Mouse (Mus musculus): ENCODE measurements at regions not wholly inside any gene's neighbourhood (a gene's known extent, or its start where the extent isn't known, plus 50 kb on each side); places are given as distances from the start of the nearest gene placed in this dataset.

DNA sequence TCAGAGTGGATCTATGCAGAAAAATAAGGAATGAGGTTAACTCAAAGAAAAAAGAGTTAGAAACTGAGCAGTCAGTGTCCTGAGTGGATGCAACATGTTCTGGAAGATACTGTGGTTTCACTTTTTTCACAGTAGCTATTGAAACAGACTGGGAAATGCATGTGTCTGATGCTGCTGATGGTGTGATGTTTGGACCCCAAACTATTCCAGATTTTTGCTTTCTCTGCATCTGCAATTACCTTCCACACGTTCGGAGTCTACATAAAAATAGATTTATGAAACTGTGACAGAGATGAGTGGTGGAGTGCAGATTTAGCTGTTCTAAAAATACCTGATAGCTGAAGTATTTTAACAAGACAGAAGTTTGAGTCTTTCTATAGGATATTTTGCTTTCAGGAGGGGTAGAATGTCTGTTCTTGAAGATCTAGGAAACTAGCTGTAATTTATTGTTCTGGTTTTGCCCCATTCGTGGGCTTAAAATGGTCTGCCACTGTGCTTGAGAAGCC lies 545.3 kb downstream of the Stim2 start:
- no peak overlapping the region for H3K9ac ChIP-seq
- no peak overlapping the region for H3K4me2 ChIP-seq (replicated peaks)
- H3K4me3 ChIP-seq (replicated peaks) = no peak overlapping the region
- no peaks in the 10 kb centered on the region for H3K9me3 ChIP-seq (replicated peaks)
- ATAC-seq (ENCODE audit: insufficient number of reproducible peaks, low FRiP score, low TSS enrichment, low read depth) = no peak
- WGBS = 73% methylated on average over 3 of the region's 3 CpGs
- H3K27me3 ChIP-seq = no peaks in the 10 kb centered on the region
- H3K36me3 ChIP-seq = no peaks in the 10 kb centered on the region
- H3K4me1 ChIP-seq = no peaks in the 10 kb centered on the region
- H3K27ac ChIP-seq (replicated peaks) = no peak overlapping the region

DNA sequence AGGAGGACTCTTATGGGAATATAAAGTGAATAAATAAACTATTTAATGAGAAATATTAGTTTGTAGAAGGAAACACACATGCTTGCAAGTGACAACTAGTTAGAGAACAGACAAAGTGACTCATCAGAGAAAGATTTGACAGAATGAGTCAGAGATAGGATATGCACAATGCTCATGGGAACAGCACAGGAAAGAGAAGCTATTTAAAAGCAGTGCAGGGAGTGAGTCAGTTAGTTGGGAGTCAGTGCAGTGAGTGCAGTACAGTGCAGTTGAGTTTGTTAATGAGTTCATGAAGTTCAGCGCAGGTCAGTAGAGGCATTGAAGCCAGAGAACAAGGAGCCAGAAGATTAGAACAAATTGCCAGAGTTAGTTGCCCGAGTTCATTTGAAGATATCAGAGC lies 580.2 kb downstream of the Stim2 start:
- ATAC-seq (ENCODE audit: insufficient number of reproducible peaks, low FRiP score, low TSS enrichment, low read depth) = no peak
- 77% methylated on average over 2 of the region's 2 CpGs for WGBS
- no peak overlapping the region for H3K4me2 ChIP-seq (replicated peaks)
- no peak overlapping the region for H3K4me3 ChIP-seq (replicated peaks)
- H3K27me3 ChIP-seq = no peaks in the 10 kb centered on the region
- no peak overlapping the region for H3K27ac ChIP-seq (replicated peaks)
- H3K9me3 ChIP-seq (replicated peaks) = no peaks in the 10 kb centered on the region
- no peak overlapping the region for H3K9ac ChIP-seq
- H3K36me3 ChIP-seq = no peaks in the 10 kb centered on the region
- no peaks in the 10 kb centered on the region for H3K4me1 ChIP-seq

DNA sequence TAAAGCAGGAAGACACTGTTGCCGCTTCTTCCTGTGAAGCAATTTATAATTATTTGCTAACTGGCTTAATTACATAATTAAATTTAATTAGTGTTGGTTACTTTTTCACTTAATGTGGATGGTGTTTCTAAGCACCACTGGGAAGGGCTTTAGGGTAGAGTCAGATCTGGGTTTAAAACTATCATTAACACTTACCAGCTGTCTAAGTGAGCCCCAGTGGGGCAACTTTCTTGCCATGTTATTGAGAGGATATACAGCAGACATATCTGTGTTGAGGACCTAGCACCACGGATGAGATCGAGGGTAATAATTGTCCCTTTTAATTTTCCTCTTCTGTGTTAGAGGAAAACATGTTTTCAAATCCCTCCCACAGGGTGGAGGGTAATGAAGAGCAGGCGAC lies 581.2 kb downstream of the Stim2 start:
- no peak for ATAC-seq (ENCODE audit: insufficient number of reproducible peaks, low FRiP score, low TSS enrichment, low read depth)
- no peak overlapping the region for H3K4me2 ChIP-seq (replicated peaks)
- H3K9ac ChIP-seq = no peak overlapping the region
- no peak overlapping the region for H3K27ac ChIP-seq (replicated peaks)
- H3K4me1 ChIP-seq = no peaks in the 10 kb centered on the region
- H3K27me3 ChIP-seq = no peaks in the 10 kb centered on the region
- H3K4me3 ChIP-seq (replicated peaks) = no peak overlapping the region
- 50% methylated on average over 4 of the region's 4 CpGs for WGBS
- H3K36me3 ChIP-seq = no peaks in the 10 kb centered on the region
- H3K9me3 ChIP-seq (replicated peaks) = no peaks in the 10 kb centered on the region

DNA sequence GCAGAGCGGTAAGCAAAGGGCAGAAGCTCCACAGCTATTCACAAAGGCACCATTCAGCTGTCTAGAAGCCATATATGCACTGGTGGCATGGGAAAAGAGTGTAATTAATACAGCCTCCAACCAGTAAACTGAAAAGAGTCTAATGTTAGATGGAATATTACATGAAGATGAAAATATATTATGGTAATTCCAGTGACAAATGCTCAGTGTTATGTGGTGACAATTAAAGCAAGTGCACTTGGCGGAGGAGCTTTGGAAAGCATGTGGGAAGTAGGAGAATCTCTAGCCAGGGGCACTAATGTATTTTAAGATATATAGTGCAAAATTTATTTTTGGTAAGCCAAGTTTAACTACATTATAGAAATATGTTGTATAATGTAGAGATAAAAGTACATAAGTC lies 583.9 kb downstream of the Stim2 start:
- no peaks in the 10 kb centered on the region for H3K4me1 ChIP-seq
- no peak overlapping the region for H3K27ac ChIP-seq (replicated peaks)
- no peak overlapping the region for H3K4me2 ChIP-seq (replicated peaks)
- H3K9me3 ChIP-seq (replicated peaks) = no peaks in the 10 kb centered on the region
- H3K36me3 ChIP-seq = no peaks in the 10 kb centered on the region
- H3K9ac ChIP-seq = no peak overlapping the region
- H3K4me3 ChIP-seq (replicated peaks) = no peak overlapping the region
- no peaks in the 10 kb centered on the region for H3K27me3 ChIP-seq
- no peak for ATAC-seq (ENCODE audit: insufficient number of reproducible peaks, low FRiP score, low TSS enrichment, low read depth)
- WGBS = 76% methylated on average over 2 of the region's 2 CpGs

DNA sequence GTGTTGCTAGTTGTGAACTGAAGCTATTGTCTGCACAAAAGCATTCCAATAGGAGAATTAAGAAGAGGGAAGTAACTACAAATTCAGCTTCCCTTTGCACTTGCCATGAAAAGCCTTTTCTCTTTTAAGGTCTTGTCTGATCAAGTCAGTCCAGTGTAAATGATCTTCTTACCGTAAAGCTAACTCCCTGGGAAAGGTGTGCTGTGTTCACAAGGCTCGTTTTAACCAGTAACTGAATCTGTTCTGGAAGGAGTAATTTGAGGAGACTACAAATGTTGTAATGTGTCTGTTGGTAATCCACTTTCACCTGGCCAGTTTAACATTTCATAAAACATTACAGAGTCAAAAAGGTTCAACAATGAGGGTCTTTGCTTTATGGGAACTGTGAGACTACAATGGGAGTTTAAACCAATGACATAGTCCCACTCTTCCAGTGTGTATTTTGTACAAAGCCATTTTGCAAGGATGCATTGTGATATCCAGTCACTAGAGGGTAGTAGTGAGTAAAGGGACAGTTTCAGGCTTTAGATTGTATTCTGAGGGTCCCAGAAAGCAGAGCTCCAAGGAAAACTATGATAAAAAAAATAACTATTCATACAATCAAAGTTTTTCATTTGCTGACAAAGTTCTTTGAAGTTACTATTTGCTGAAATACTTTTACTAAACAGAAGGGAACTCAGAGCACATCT lies 590.2 kb downstream of the Stim2 start:
- Histone ChIP-seq H3K9me3 (replicated peaks) (no peaks in the 10 kb centered on the region), H3K4me3 (replicated peaks) (no peak overlapping the region), H3K27ac (replicated peaks) (no peak overlapping the region), H3K36me3 (no peaks in the 10 kb centered on the region), H3K4me2 (replicated peaks) (no peak overlapping the region), H3K27me3 (no peaks in the 10 kb centered on the region), H3K9ac (no peak overlapping the region), H3K4me1 (no peaks in the 10 kb centered on the region)
- ATAC-seq (ENCODE audit: insufficient number of reproducible peaks, low FRiP score, low TSS enrichment, low read depth) = peak; percentile 63; the same call in 1 of the 2 replicates
- WGBS = 41% methylated on average over 2 of the region's 2 CpGs

DNA sequence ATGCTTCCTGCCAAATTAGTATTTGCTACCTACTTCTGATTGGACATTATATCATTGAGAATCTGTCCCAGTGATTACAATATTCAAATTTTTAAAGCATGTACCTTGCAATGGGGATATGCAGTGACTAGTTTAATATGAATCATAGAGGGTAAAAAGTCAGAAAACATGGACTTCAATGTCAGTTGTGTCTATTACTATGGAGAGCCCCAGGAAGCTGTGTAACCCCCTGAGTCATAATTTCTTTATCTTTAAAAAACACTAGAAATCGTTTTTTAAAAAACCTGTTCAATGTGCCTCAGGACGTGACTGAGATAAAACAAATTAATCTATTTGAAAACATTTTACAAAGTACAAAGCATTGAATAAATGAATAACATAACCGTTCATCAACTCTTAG lies 612.7 kb downstream of the Stim2 start:
- no peak overlapping the region for H3K9ac ChIP-seq
- H3K9me3 ChIP-seq (replicated peaks) = no peaks in the 10 kb centered on the region
- 69% methylated on average over 3 of the region's 3 CpGs for WGBS
- no peaks in the 10 kb centered on the region for H3K27me3 ChIP-seq
- H3K36me3 ChIP-seq = no peaks in the 10 kb centered on the region
- no peak overlapping the region for H3K4me2 ChIP-seq (replicated peaks)
- ATAC-seq (ENCODE audit: insufficient number of reproducible peaks, low FRiP score, low TSS enrichment, low read depth) = no peak
- no peaks in the 10 kb centered on the region for H3K4me1 ChIP-seq
- no peak overlapping the region for H3K4me3 ChIP-seq (replicated peaks)
- H3K27ac ChIP-seq (replicated peaks) = no peak overlapping the region

DNA sequence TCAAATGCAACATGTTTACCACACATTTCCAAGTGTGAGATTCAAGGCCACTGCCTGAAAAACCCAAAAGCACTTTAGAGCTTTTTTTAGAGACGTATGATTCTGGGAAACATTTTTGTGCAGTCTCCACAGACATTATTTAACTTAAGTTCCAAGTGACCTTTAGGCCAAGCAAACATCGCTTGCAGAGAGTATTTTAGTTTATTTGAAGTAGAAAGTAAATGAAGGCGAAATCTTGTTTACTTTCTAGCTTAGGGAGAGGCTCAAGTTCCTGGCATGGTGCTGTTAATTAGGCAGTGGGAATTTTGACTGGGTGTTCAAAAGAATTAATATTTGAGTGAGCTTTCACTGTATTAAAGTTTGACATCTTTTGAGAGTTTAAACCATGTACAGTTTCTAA lies 624.4 kb downstream of the Stim2 start:
- no peak overlapping the region for H3K27ac ChIP-seq (replicated peaks)
- H3K4me2 ChIP-seq (replicated peaks) = no peak overlapping the region
- no peaks in the 10 kb centered on the region for H3K27me3 ChIP-seq
- no peak overlapping the region for H3K9ac ChIP-seq
- no peak for ATAC-seq (ENCODE audit: insufficient number of reproducible peaks, low FRiP score, low TSS enrichment, low read depth)
- no peak overlapping the region for H3K4me3 ChIP-seq (replicated peaks)
- no peaks in the 10 kb centered on the region for H3K4me1 ChIP-seq
- WGBS = 49% methylated on average over 3 of the region's 3 CpGs
- H3K9me3 ChIP-seq (replicated peaks) = no peaks in the 10 kb centered on the region
- no peaks in the 10 kb centered on the region for H3K36me3 ChIP-seq

DNA sequence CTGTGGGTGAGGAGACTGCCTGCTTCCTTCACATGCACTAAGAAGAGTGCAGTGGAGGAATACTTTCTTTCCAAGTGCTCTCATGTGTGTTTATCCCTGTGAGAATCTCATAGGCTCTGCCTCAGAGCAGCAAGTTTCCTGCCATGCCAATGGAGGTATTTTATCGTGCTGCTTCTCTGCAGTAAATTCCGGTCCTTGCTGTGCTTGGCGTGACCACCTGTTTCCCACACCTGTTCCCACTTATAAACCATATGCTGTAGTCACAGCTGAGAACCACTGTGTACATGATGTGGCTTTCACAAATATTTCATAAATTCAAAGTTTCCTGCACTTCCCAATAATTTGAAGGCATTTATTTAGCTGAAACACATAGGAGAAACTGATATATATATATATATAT lies 634.0 kb downstream of the Stim2 start:
- no peak overlapping the region for H3K27ac ChIP-seq (replicated peaks)
- H3K27me3 ChIP-seq = no peaks in the 10 kb centered on the region
- H3K4me1 ChIP-seq = no peaks in the 10 kb centered on the region
- WGBS = 45% methylated on average over 3 of the region's 3 CpGs
- no peak overlapping the region for H3K4me3 ChIP-seq (replicated peaks)
- no peaks in the 10 kb centered on the region for H3K36me3 ChIP-seq
- ATAC-seq (ENCODE audit: insufficient number of reproducible peaks, low FRiP score, low TSS enrichment, low read depth) = no peak
- no peak overlapping the region for H3K9ac ChIP-seq
- H3K9me3 ChIP-seq (replicated peaks) = no peaks in the 10 kb centered on the region
- H3K4me2 ChIP-seq (replicated peaks) = no peak overlapping the region
